Mouse (Mus musculus): Measurements from ENCODE around the gene Oprl1.

- TF ChIP-seq POLR2A (IDR thresholded peaks at IDR 0.05; ENCODE audit: low read depth, low read length) = no peak
- no peak for TF ChIP-seq CTCF (IDR thresholded peaks at IDR 0.05; ENCODE audit: borderline replicate concordance, insufficient read depth, low read length)
Observed at GRCm38 (mm10) chr2:181674934-181675333, 39.9 kb upstream of the Oprl1 start.

Measured in embryonic fibroblast, embryonic 13.5 days (primary cell).